Mouse (Mus musculus): ENCODE data around the gene Btn2a2. TPM values are rescaled to one million over a fixed set of nuclear protein-coding genes. Genes with fewer than 3 reads are reported as not detected.

Btn2a2 gene
- polyA plus RNA-seq, 1 experiment from 2014 or later: 0.14 TPM

GRCm38 (mm10) chr13:23515281-23515680 is 26.6 kb upstream of the Btn2a2 start:
- no peaks in the 10 kb centered on the region for H3K9me3 ChIP-seq (ENCODE audit: control insufficient read depth, low read length)
- H3K4me2 ChIP-seq (ENCODE audit: low read length): no peak overlapping the region
- no peaks in the 10 kb centered on the region for H3K27me3 ChIP-seq (replicated peaks; ENCODE audit: control insufficient read depth, insufficient read depth, low read length)
- H3K27ac ChIP-seq (ENCODE audit: low read depth, low read length): no peak overlapping the region
- H3K36me3 ChIP-seq (ENCODE audit: control insufficient read depth, insufficient read depth, low read length): no peaks in the 10 kb centered on the region
- H3K9ac ChIP-seq (ENCODE audit: low read depth, low read length): no peak overlapping the region
- H3K4me1 ChIP-seq (ENCODE audit: control insufficient read depth, insufficient read depth, low read depth, low read length): peaks cover 2% of the 10 kb centered on the region; the same call in 1 of the 2 replicates
- ATAC-seq: no peak
- WGBS: 77% methylated on average over 5 of the region's 5 CpGs
- H3K4me3 ChIP-seq (ENCODE audit: low read length): no peak overlapping the region

DNA sequence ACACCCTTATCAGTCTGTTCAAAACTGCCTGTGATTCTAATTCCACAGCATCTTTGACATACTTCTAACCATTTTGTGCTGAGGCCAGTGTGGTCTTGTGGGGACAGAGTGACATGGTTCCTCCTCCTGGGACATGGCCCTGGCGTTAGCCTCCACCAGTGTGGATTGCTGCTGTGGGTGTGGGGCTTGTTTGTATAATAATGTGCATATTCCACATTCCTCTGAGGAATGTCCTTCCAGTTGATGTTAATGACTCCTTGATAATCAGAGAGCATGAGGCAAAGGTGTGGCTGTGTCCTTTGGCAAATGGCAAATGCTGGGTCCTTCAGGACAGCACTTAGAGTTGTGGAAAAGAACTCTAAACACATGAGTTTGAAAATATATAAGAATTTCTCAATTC is 24.9 kb upstream of the Btn2a2 start:
- Histone ChIP-seq H3K4me2 (ENCODE audit: low read length) (no peak overlapping the region), H3K27me3 (replicated peaks; ENCODE audit: control insufficient read depth, insufficient read depth, low read length) (no peaks in the 10 kb centered on the region), H3K27ac (ENCODE audit: low read depth, low read length) (no peak overlapping the region), H3K9ac (ENCODE audit: low read depth, low read length) (no peak overlapping the region), H3K36me3 (ENCODE audit: control insufficient read depth, insufficient read depth, low read length) (no peaks in the 10 kb centered on the region), H3K9me3 (ENCODE audit: control insufficient read depth, low read length) (no peaks in the 10 kb centered on the region), H3K4me3 (ENCODE audit: low read length) (no peak overlapping the region), H3K4me1 (ENCODE audit: control insufficient read depth, insufficient read depth, low read depth, low read length) (peaks cover 2% of the 10 kb centered on the region; the same call in 1 of the 2 replicates)
- ATAC-seq: no peak
- 90% methylated on average over 1 of the region's 1 CpGs for WGBS

DNA sequence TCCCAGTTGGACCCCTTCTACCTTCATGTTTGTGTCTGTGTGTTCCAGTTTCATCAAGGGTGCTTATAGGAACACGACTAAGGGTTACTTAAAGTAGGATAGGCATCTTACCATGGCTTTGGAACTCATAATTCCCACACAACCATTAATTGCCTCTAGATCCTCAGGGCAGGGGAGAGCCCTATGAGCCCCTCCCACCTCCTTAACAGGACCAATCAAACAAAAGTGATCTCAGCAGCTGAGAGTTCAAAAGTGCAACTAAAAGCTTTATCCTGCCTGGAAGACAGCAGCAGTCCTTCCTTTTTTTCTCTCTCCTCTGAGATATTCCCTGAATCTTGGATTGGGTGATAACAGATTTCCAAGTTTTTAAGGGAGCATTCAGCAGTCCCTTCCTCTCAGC is 21.5 kb upstream of the Btn2a2 start:
- WGBS: 41% methylated on average over 1 of the region's 1 CpGs
- H3K4me3 ChIP-seq (ENCODE audit: low read length): no peak overlapping the region
- no peak for ATAC-seq
- no peak overlapping the region for H3K4me2 ChIP-seq (ENCODE audit: low read length)
- H3K9ac ChIP-seq (ENCODE audit: low read depth, low read length): no peak overlapping the region
- no peak overlapping the region for H3K27ac ChIP-seq (ENCODE audit: low read depth, low read length)
- no peaks in the 10 kb centered on the region for H3K27me3 ChIP-seq (replicated peaks; ENCODE audit: control insufficient read depth, insufficient read depth, low read length)
- H3K4me1 ChIP-seq (ENCODE audit: control insufficient read depth, insufficient read depth, low read depth, low read length): peaks cover 3% of the 10 kb centered on the region
- H3K9me3 ChIP-seq (ENCODE audit: control insufficient read depth, low read length): no peaks in the 10 kb centered on the region
- no peaks in the 10 kb centered on the region for H3K36me3 ChIP-seq (ENCODE audit: control insufficient read depth, insufficient read depth, low read length)

- WGBS: 20% methylated on average over 14 of the region's 14 CpGs
- Histone ChIP-seq H3K4me1 (ENCODE audit: control insufficient read depth, insufficient read depth, low read depth, low read length) (peaks cover 3% of the 10 kb centered on the region), H3K36me3 (ENCODE audit: control insufficient read depth, insufficient read depth, low read length) (no peaks in the 10 kb centered on the region), H3K27me3 (replicated peaks; ENCODE audit: control insufficient read depth, insufficient read depth, low read length) (no peaks in the 10 kb centered on the region), H3K4me3 (ENCODE audit: low read length) (no peak overlapping the region), H3K27ac (ENCODE audit: low read depth, low read length) (no peak overlapping the region), H3K9me3 (ENCODE audit: control insufficient read depth, low read length) (no peaks in the 10 kb centered on the region), H3K9ac (ENCODE audit: low read depth, low read length) (no peak overlapping the region), H3K4me2 (ENCODE audit: low read length) (peak overlapping the region; percentile 35)
- ATAC-seq: no peak
Observed at GRCm38 (mm10) chr13:23506819-23507515, 18.3 kb upstream of the Btn2a2 start.

DNA sequence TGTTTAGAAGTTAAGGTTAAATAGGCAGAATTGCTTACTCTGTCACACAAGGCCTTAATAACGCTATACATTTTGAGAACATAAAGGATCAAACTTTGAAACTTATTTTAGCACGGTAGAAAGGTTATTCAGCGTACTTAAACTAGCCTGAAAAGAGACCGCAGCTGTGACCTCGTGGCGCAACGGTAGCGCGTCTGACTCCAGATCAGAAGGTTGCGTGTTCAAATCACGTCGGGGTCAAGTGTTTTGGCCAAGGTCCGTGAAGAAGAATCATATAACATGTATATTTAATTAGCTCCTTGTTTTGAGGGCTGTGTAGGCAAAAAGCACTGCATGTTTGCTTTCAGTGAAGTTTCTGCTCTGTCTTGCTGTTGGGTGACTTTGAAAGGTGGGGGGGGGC is 17.7 kb upstream of the Btn2a2 start:
- WGBS: 6% methylated on average over 13 of the region's 13 CpGs
- peaks cover 3% of the 10 kb centered on the region for H3K4me1 ChIP-seq (ENCODE audit: control insufficient read depth, insufficient read depth, low read depth, low read length)
- no peak for ATAC-seq
- no peak overlapping the region for H3K9ac ChIP-seq (ENCODE audit: low read depth, low read length)
- H3K27me3 ChIP-seq (replicated peaks; ENCODE audit: control insufficient read depth, insufficient read depth, low read length): no peaks in the 10 kb centered on the region
- no peak overlapping the region for H3K4me3 ChIP-seq (ENCODE audit: low read length)
- H3K27ac ChIP-seq (ENCODE audit: low read depth, low read length): no peak overlapping the region
- H3K4me2 ChIP-seq (ENCODE audit: low read length): peak overlapping the region; percentile 35
- no peaks in the 10 kb centered on the region for H3K36me3 ChIP-seq (ENCODE audit: control insufficient read depth, insufficient read depth, low read length)
- H3K9me3 ChIP-seq (ENCODE audit: control insufficient read depth, low read length): no peaks in the 10 kb centered on the region

DNA sequence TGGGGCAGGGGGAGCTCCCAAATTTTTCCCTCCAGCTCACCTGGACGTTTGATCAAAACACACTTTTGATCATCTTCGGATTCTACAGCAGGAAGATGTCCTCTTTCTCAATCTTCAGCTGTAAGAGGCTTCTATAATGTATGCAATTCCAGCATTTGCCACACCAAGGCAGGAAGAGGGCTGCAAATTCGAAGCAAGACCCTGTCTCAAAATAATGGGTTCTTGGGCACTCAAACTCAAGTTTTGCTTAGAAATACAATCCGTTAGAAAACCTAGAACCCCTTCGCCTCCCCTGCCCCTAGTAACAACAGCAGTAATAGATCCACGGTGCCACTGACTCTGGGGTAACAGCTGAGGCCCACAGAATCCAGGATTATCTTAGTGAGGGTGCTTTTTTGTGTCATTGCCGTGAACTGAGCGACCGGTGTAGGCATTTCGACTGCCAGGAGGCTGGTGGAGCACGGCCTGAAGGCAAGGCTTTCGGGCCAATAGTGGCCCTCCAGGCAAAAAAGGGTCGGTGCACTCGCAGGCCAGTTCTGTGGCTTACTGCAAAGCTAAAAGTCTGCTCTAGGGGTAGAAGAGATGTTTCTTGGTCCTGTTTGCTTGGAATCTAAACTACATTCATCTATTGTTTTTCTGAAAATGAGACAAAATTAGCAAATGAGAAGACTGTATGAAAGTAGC is 17.1 kb upstream of the Btn2a2 start:
- Histone ChIP-seq H3K36me3 (ENCODE audit: control insufficient read depth, insufficient read depth, low read length) (no peaks in the 10 kb centered on the region), H3K4me2 (ENCODE audit: low read length) (peak overlapping the region; percentile 35), H3K9me3 (ENCODE audit: control insufficient read depth, low read length) (no peaks in the 10 kb centered on the region), H3K27me3 (replicated peaks; ENCODE audit: control insufficient read depth, insufficient read depth, low read length) (no peaks in the 10 kb centered on the region), H3K27ac (ENCODE audit: low read depth, low read length) (no peak overlapping the region), H3K9ac (ENCODE audit: low read depth, low read length) (peak overlapping the region; percentile 5; the same call in 1 of the 2 replicates), H3K4me1 (ENCODE audit: control insufficient read depth, insufficient read depth, low read depth, low read length) (peaks cover 3% of the 10 kb centered on the region), H3K4me3 (ENCODE audit: low read length) (peak overlapping the region; percentile 18)
- WGBS: 11% methylated on average over 14 of the region's 14 CpGs
- no peak for ATAC-seq

DNA sequence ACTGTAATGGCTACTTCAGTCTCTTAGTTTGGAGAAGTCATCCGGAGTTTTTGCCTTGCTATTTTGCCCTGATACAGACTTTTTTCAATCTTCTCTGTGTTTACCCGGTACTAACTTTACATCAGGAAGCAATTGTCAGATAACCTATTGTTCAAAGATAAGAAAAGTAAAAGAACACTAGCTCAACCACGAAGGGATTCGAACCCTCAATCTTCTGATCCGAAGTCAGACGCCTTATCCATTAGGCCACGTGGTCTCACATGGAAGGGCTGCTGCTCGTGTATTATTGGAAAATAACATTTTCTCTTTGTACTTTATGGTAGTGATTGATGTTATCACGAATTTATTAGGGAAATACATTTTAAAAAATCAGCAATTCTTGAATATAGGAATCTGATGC is 15.1 kb upstream of the Btn2a2 start:
- Histone ChIP-seq H3K36me3 (ENCODE audit: control insufficient read depth, insufficient read depth, low read length) (no peaks in the 10 kb centered on the region), H3K27me3 (replicated peaks; ENCODE audit: control insufficient read depth, insufficient read depth, low read length) (no peaks in the 10 kb centered on the region), H3K4me1 (ENCODE audit: control insufficient read depth, insufficient read depth, low read depth, low read length) (peaks cover 3% of the 10 kb centered on the region), H3K9ac (ENCODE audit: low read depth, low read length) (no peak overlapping the region), H3K27ac (ENCODE audit: low read depth, low read length) (no peak overlapping the region), H3K4me3 (ENCODE audit: low read length) (peak overlapping the region; percentile 15), H3K9me3 (ENCODE audit: control insufficient read depth, low read length) (no peaks in the 10 kb centered on the region), H3K4me2 (ENCODE audit: low read length) (peak overlapping the region; percentile 45)
- ATAC-seq: peak; percentile 53
- under 1% methylated on average over 9 of the region's 9 CpGs for WGBS

- WGBS: 39% methylated on average over 4 of the region's 4 CpGs
- Histone ChIP-seq H3K27me3 (replicated peaks; ENCODE audit: control insufficient read depth, insufficient read depth, low read length) (no peaks in the 10 kb centered on the region), H3K4me2 (ENCODE audit: low read length) (no peak overlapping the region), H3K9ac (ENCODE audit: low read depth, low read length) (no peak overlapping the region), H3K4me1 (ENCODE audit: control insufficient read depth, insufficient read depth, low read depth, low read length) (peaks cover 3% of the 10 kb centered on the region), H3K27ac (ENCODE audit: low read depth, low read length) (no peak overlapping the region), H3K9me3 (ENCODE audit: control insufficient read depth, low read length) (no peaks in the 10 kb centered on the region), H3K36me3 (ENCODE audit: control insufficient read depth, insufficient read depth, low read length) (no peaks in the 10 kb centered on the region), H3K4me3 (ENCODE audit: low read length) (no peak overlapping the region)
- no peak for ATAC-seq
Observed at GRCm38 (mm10) chr13:23502916-23503315, 14.3 kb upstream of the Btn2a2 start.

DNA sequence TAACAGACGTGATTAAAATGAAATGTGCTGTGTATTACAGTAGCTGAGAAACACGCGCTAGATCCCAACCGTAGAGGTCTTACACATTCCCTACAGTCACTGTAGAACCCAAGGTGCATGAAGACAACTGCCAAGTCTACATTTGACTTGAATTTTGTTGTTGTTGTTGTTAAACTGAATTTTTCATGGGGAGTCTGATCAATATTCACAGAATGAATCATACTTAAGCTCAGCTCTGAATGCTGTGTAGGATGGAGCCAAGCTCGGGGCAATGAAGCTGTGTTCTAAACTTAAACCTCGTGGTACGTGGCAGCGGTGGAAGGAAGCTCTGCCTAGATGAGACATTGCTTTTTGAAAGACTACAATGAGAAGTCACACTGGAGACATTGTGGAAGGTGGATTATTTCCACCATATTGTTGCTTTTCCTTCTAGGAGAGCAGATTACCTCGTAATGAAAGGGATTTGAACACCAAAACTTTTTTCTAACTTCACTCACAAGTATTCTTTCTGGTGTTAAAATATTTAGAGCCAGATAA is 13.4 kb upstream of the Btn2a2 start:
- no peaks in the 10 kb centered on the region for H3K36me3 ChIP-seq (ENCODE audit: control insufficient read depth, insufficient read depth, low read length)
- H3K27ac ChIP-seq (ENCODE audit: low read depth, low read length): no peak overlapping the region
- H3K27me3 ChIP-seq (replicated peaks; ENCODE audit: control insufficient read depth, insufficient read depth, low read length): no peaks in the 10 kb centered on the region
- H3K4me3 ChIP-seq (ENCODE audit: low read length): no peak overlapping the region
- peaks cover 3% of the 10 kb centered on the region for H3K4me1 ChIP-seq (ENCODE audit: control insufficient read depth, insufficient read depth, low read depth, low read length)
- no peak overlapping the region for H3K9ac ChIP-seq (ENCODE audit: low read depth, low read length)
- H3K4me2 ChIP-seq (ENCODE audit: low read length): peak overlapping the region; percentile 0; the same call in 1 of the 2 replicates
- 33% methylated on average over 9 of the region's 9 CpGs for WGBS
- ATAC-seq: no peak
- H3K9me3 ChIP-seq (ENCODE audit: control insufficient read depth, low read length): no peaks in the 10 kb centered on the region

All from hindbrain, embryonic 16.5 days (tissue).